Mouse (Mus musculus): Measurements from ENCODE around the gene Fkbp6.
"Not testable (repeated sequence)": the region's sequence is repeated elsewhere in the genome, so short reads cannot be mapped to it uniquely, and the experiment has no call there.

Gene Fkbp6

GRCm38 (mm10) chr5:135349862-135350261, at the start of gene Fkbp6:
TSS of gene Fkbp6 (minus strand) at chr5:135350044.
- DNase-seq (ENCODE audit: low spot score), result no peak

- no peak for DNase-seq (ENCODE audit: low spot score)
Observed at GRCm38 (mm10) chr5:135399382-135399781, 49.5 kb upstream of the Fkbp6 start.

- no peak for DNase-seq (ENCODE audit: low spot score)
Observed at GRCm38 (mm10) chr5:135395826-135396225, 46.0 kb upstream of the Fkbp6 start.

GRCm38 (mm10) chr5:135394004-135394823, 44.4 kb upstream of the Fkbp6 start, which contains the start of gene Pom121:
TSS of gene Pom121 (minus strand) at chr5:135394546.
- DNase-seq (ENCODE audit: low spot score), result peak; percentile 84

- no peak for DNase-seq (ENCODE audit: low spot score)
Observed at GRCm38 (mm10) chr5:135383771-135384170, 33.9 kb upstream of the Fkbp6 start.

- no peak for DNase-seq (ENCODE audit: low spot score)
Observed at GRCm38 (mm10) chr5:135382746-135383145, 32.9 kb upstream of the Fkbp6 start.

GRCm38 (mm10) chr5:135381356-135381925, 31.6 kb upstream of the Fkbp6 start:
- no peak for DNase-seq (ENCODE audit: low spot score)

- no peak for DNase-seq (ENCODE audit: low spot score)
Observed at GRCm38 (mm10) chr5:135380681-135381080, 30.8 kb upstream of the Fkbp6 start.

GRCm38 (mm10) chr5:135376341-135376740, 26.5 kb upstream of the Fkbp6 start:
- DNase-seq (ENCODE audit: low spot score), result no peak

- peak; percentile 46 for DNase-seq (ENCODE audit: low spot score)
Observed at GRCm38 (mm10) chr5:135375167-135375566, 25.3 kb upstream of the Fkbp6 start.

GRCm38 (mm10) chr5:135373601-135374000, 23.8 kb upstream of the Fkbp6 start:
- DNase-seq (ENCODE audit: low spot score), result no peak

GRCm38 (mm10) chr5:135371195-135371594, 21.4 kb upstream of the Fkbp6 start:
- no peak for DNase-seq (ENCODE audit: low spot score)

- peak; percentile 93 for DNase-seq (ENCODE audit: low spot score)
Observed at GRCm38 (mm10) chr5:135369787-135370654, 20.2 kb upstream of the Fkbp6 start, which contains the start of gene Nsun5. TSS of gene Nsun5 (plus strand) at chr5:135369953.

- DNase-seq (ENCODE audit: low spot score), result not testable (repeated sequence)
Observed at GRCm38 (mm10) chr5:135369196-135369595, 19.4 kb upstream of the Fkbp6 start.

- no peak for DNase-seq (ENCODE audit: low spot score)
Observed at GRCm38 (mm10) chr5:135368312-135368711, 18.5 kb upstream of the Fkbp6 start.

GRCm38 (mm10) chr5:135367841-135368240, 18.0 kb upstream of the Fkbp6 start:
- no peak for DNase-seq (ENCODE audit: low spot score)

- DNase-seq (ENCODE audit: low spot score), result peak; percentile 25
Observed at GRCm38 (mm10) chr5:135363540-135363939, 13.7 kb upstream of the Fkbp6 start.

- no peak for DNase-seq (ENCODE audit: low spot score)
Observed at GRCm38 (mm10) chr5:135362572-135362971, 12.7 kb upstream of the Fkbp6 start.

- no peak for DNase-seq (ENCODE audit: low spot score)
Observed at GRCm38 (mm10) chr5:135359772-135360171, 9.9 kb upstream of the Fkbp6 start.

GRCm38 (mm10) chr5:135357556-135357955, 7.7 kb upstream of the Fkbp6 start:
- no peak for DNase-seq (ENCODE audit: low spot score)

- no peak for DNase-seq (ENCODE audit: low spot score)
Observed at GRCm38 (mm10) chr5:135356090-135356489, 6.2 kb upstream of the Fkbp6 start.

GRCm38 (mm10) chr5:135353564-135353963, 3.7 kb upstream of the Fkbp6 start:
- DNase-seq (ENCODE audit: low spot score), result peak; percentile 28

Measured in ovary, postnatal 36 days (tissue).